Mouse (Mus musculus) stomach, embryonic 14.5 days (tissue): ENCODE data around the gene Tmem104. TPM values are rescaled to one million over a fixed set of nuclear protein-coding genes. Genes with fewer than 3 reads are reported as not detected.

Source experiments
- ATAC-seq: fragments of 200-750 bp; cut with Nextera tagmentation; 2 replicates; pipeline ENCODE4 v1.8.0; 2017; ENCODE audit warnings: low read depth, moderate TSS enrichment; ENCODE audit not compliant: insufficient number of reproducible peaks, insufficient read depth, low FRiP score
- H3K27ac ChIP-seq: fragments of 300-500 bp; sonication (generic); 2 replicates; pipeline ENCODE4 v1.5.1; 2014; ENCODE audit warnings: mild to moderate bottlenecking, low read length, moderate library complexity, mixed read lengths
- H3K27me3 ChIP-seq: fragments of 300-500 bp; sonication (generic); 2 replicates; pipeline ENCODE4 v1.6.1; 2014; ENCODE audit warnings: low read length, control low read depth, mixed read lengths; ENCODE audit not compliant: control insufficient read depth, insufficient read depth
- H3K36me3 ChIP-seq: fragments of 300-500 bp; sonication (generic); 2 replicates; pipeline ENCODE4 v1.6.1; 2014; ENCODE audit warnings: mild to moderate bottlenecking, control low read depth, low read length, moderate library complexity, mixed read lengths; ENCODE audit not compliant: control insufficient read depth, insufficient read depth
- H3K4me1 ChIP-seq: fragments of 300-500 bp; sonication (generic); 2 replicates; pipeline ENCODE4 v1.6.1; 2014; ENCODE audit warnings: low read length, control low read depth, mixed read lengths; ENCODE audit not compliant: control insufficient read depth, insufficient read depth
- H3K4me2 ChIP-seq: fragments of 300-500 bp; sonication (generic); replicated peaks from 2 replicates; pipeline ENCODE4 v1.6.1; 2014; ENCODE audit warnings: low read depth, low read length, control low read depth
- H3K4me3 ChIP-seq: fragments of 300-500 bp; sonication (generic); 2 replicates; pipeline ENCODE4 v1.5.1; 2014; ENCODE audit warnings: low read depth, low read length, control low read depth
- H3K9ac ChIP-seq: fragments of 300-500 bp; sonication (generic); replicated peaks from 2 replicates; pipeline ENCODE4 v1.6.1; 2014; ENCODE audit warnings: low read depth, mild to moderate bottlenecking, control low read depth, low read length, moderate library complexity, mixed read lengths
- H3K9me3 ChIP-seq: fragments of 300-500 bp; sonication (generic); 2 replicates; pipeline ENCODE4 v1.6.1; 2016; ENCODE audit warnings: low read depth, low read length, control low read depth; ENCODE audit not compliant: control insufficient read depth
- WGBS: fragments of 180-500 bp; shearing (Covaris S2); extraction: QIAGEN DNeasy Blood & Tissue Kit; methylation state at CpG from one replicate; pipeline ENCODE4 v1.1.7; 2014; 5-methylcytosine and 5-hydroxymethylcytosine counted together
- polyA plus RNA-seq: library from polyadenylated mRNA; unstranded; fragments of >200 nt; fragmentation: Nextera tagmentation; extraction: Ambion mirVana; gene quantifications from 2 replicates; pipeline ENCODE4 v1.2.1, GENCODE M21; 2014

Gene Tmem104
- polyA plus RNA-seq, 1 experiment from 2014 or later, result 10.5 TPM

DNA sequence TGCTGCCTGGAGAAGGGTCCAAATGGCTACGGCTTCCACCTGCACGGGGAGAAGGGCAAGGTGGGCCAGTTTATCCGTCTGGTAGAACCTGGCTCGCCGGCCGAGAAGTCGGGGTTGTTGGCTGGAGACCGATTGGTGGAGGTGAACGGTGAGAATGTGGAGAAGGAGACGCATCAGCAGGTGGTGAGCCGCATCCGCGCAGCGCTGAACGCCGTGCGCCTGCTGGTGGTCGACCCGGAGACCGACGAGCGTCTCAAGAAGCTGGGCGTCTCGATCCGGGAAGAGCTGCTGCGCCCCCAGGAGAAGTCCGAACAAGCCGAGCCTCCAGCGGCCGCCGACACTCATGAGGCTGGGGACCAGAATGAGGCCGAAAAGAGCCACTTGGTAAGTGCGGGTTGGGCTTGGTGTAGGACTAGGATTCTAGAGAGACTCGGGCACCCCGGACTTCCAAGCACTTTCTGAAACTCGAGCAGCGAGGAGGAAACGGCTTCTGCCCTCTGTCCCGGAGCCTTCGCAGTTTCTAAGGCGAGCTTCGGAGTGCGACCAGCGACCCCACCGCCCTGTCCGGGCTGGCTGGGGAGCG lies 23.6 kb upstream of the Tmem104 start:
- ATAC-seq, result no peak
- H3K27ac ChIP-seq, result peak overlapping the region; percentile 70; the same call in 1 of the 2 replicates
- peaks cover 21% of the 10 kb centered on the region; the same call in 1 of the 2 replicates for H3K4me1 ChIP-seq
- H3K9me3 ChIP-seq, result no peaks in the 10 kb centered on the region
- H3K9ac ChIP-seq, result peak overlapping the region; percentile 53
- peak overlapping the region; percentile 83 for H3K4me2 ChIP-seq
- under 1% methylated on average over 47 of the region's 47 CpGs for WGBS
- H3K36me3 ChIP-seq, result no peaks in the 10 kb centered on the region
- peak overlapping the region; percentile 76 for H3K4me3 ChIP-seq
- no peaks in the 10 kb centered on the region for H3K27me3 ChIP-seq

DNA sequence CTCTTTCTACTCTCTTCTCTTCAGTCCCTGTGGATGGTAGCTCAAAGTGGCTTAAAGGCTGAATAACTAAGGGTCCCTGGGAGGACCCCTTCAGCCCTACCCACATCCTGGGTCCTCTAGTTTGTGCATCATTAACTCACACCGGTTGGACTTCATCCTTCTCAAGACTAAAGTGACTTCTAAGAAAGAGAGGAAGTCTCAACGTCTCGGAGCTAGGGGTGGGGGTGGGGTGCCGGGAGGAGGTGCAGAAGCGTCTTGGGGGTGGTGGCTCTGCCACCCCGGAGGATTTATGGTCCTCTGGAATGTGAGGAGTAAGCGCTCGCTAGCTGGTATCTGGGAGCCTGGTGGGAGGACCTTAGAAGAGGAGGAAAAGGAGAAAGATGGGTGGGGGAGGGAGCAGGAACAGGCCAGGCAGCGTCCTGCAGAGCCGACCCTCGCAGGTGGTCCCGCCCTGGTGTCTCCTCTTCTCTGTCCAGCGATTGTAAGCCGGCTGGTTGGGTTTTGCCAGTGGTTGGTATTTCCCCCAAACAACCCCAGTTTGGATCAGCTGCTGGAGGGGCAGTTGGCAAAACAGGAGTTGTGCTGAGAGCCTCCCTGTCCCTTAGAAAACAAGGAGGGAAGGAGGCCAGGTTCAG lies 22.8 kb upstream of the Tmem104 start:
- H3K9ac ChIP-seq, result peak overlapping the region; percentile 53; the same call in 1 of the 2 replicates
- H3K4me3 ChIP-seq, result peak overlapping the region; percentile 76
- H3K36me3 ChIP-seq, result no peaks in the 10 kb centered on the region
- under 1% methylated on average over 14 of the region's 14 CpGs for WGBS
- no peak for ATAC-seq
- H3K4me1 ChIP-seq, result peaks cover 21% of the 10 kb centered on the region; the same call in 1 of the 2 replicates
- H3K9me3 ChIP-seq, result no peaks in the 10 kb centered on the region
- no peaks in the 10 kb centered on the region for H3K27me3 ChIP-seq
- H3K27ac ChIP-seq, result peak overlapping the region; percentile 70; the same call in 1 of the 2 replicates
- peak overlapping the region; percentile 83 for H3K4me2 ChIP-seq

DNA sequence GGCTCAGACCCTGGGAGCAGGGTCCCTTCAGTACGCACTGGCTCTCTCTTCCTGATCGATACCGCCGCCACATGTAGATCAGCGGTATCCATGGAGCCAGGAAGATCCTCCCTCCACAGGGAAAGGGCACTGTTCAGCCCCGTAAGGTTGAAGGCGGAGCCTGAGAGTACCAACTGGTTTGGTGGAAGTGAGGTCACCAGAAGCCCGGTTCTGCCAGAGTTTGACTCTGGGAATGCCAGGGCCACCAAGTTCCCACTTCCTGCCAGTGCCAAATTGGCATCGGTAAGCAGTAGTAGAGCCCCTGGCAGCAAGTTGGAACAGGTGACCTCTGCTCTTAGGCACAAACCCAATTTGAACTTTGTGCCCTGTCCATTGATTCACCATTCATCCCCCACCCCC lies 22.3 kb upstream of the Tmem104 start:
- no peak for ATAC-seq
- Histone ChIP-seq H3K4me3 (peak overlapping the region; percentile 76), H3K4me2 (peak overlapping the region; percentile 83), H3K27me3 (no peaks in the 10 kb centered on the region), H3K27ac (peak overlapping the region; percentile 33; the same call in 1 of the 2 replicates), H3K9me3 (no peaks in the 10 kb centered on the region), H3K4me1 (peaks cover 21% of the 10 kb centered on the region; the same call in 1 of the 2 replicates), H3K36me3 (no peaks in the 10 kb centered on the region), H3K9ac (no peak overlapping the region)
- 3% methylated on average over 9 of the region's 9 CpGs for WGBS

DNA sequence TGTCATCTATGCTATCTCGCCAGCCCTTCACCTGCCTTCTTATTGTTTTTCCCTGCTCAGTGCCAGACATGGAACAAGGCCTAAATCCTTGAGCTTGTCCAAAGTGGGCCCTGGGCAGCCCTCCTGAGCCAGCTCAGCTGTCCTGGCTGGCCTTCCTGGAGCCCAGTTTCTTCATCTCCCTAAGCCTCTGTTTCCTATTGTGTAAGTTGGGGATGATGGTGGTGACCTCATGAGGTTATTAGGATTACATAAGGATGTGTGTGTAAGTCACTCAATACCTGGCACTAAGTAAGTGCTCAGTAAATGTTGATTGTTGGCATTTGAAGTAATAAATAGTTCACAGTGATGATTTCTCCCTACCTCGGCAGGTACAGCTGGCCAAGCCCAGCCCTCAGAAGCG lies 20.5 kb upstream of the Tmem104 start:
- H3K27ac ChIP-seq, result no peak overlapping the region
- no peaks in the 10 kb centered on the region for H3K9me3 ChIP-seq
- 82% methylated on average over 3 of the region's 3 CpGs for WGBS
- ATAC-seq, result no peak
- no peak overlapping the region for H3K9ac ChIP-seq
- H3K4me1 ChIP-seq, result peaks cover 19% of the 10 kb centered on the region; the same call in 1 of the 2 replicates
- H3K4me3 ChIP-seq, result no peak overlapping the region
- no peak overlapping the region for H3K4me2 ChIP-seq
- H3K27me3 ChIP-seq, result no peaks in the 10 kb centered on the region
- no peaks in the 10 kb centered on the region for H3K36me3 ChIP-seq

DNA sequence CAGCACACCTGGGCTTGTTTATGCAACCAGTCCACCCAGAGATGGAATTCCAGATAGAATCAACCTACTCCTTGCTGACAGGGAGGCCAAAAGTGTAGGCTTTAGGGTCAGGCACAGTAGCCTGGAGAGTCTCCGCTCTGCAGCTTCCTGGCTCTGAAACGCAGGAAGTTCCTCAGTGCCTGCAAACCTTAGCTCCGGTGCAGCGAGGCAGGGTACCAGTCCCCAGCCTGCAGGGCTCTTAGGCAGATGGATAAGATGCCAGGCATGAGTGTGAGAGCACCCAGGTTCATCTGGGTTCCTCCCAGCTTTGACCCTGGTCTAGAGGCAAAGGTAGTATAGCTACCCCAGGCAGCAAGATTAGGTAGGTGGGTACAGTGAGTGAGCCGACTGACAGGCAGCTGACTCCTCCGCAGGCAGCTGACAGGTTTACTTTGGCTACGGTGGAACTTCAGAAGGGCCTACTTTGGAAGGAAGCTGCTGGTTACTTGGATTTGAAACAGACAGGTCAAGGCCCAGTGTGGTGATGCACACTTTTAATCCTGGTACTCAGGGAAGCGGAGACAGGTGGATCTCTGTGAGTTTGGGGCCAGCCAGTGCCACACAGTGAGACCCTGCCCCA lies 19.5 kb upstream of the Tmem104 start:
- no peak for ATAC-seq

DNA sequence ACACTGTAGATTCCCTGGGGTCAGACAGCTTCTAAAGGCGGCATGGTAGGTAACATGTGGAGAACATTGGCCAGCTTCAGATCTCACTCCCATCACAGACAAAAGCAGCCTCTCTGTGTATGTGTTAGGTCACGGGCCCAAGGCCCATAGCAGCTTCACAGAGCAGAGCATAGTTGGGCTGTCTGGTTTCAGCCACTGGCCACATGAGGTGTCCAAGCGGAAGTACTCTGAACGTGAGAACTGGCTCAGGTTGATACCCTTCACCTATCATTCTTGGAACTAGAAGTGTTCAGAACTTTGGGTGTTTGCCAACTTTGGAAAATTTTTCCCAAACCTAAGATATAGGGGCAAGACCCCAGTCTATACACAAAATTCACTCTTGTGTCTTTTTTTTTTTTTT lies 17.9 kb upstream of the Tmem104 start:
- H3K27ac ChIP-seq, result no peak overlapping the region
- H3K4me1 ChIP-seq, result peaks cover 36% of the 10 kb centered on the region
- no peak overlapping the region for H3K9ac ChIP-seq
- no peak overlapping the region for H3K4me2 ChIP-seq
- H3K36me3 ChIP-seq, result no peaks in the 10 kb centered on the region
- ATAC-seq, result no peak
- 83% methylated on average over 4 of the region's 4 CpGs for WGBS
- H3K4me3 ChIP-seq, result no peak overlapping the region
- no peaks in the 10 kb centered on the region for H3K9me3 ChIP-seq
- no peaks in the 10 kb centered on the region for H3K27me3 ChIP-seq

More for the DNA sequence above, 19.5 kb upstream of the Tmem104 start:
- Histone ChIP-seq H3K9ac (no peak overlapping the region), H3K4me2 (no peak overlapping the region), H3K4me1 (peaks cover 20% of the 10 kb centered on the region), H3K27ac (no peak overlapping the region), H3K9me3 (no peaks in the 10 kb centered on the region), H3K27me3 (no peaks in the 10 kb centered on the region), H3K36me3 (no peaks in the 10 kb centered on the region), H3K4me3 (no peak overlapping the region)
- WGBS, result 69% methylated on average over 8 of the region's 8 CpGs

DNA sequence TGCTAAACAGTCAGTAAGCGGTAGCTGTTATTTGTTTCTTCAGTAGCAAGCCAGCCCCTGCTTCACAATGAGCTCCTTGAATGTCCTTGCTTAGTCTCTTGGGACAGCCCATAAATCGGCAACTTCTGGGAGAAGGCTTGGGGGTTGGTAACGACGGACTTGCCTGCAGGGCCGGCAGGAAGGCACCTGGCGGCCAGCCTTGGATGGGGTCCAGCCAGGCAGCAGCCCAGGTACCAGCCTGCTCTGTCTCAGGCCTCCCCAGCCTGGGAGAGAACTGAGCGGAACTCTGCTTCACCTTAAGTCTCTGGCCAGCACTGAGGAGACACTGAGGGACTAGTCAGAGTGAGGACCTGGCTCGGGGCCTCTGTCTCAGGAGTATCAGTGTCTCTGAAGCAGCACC lies 16.2 kb upstream of the Tmem104 start:
- Histone ChIP-seq H3K4me1 (peaks cover 43% of the 10 kb centered on the region), H3K9me3 (no peaks in the 10 kb centered on the region), H3K36me3 (no peaks in the 10 kb centered on the region), H3K4me3 (no peak overlapping the region), H3K27me3 (no peaks in the 10 kb centered on the region), H3K27ac (no peak overlapping the region), H3K9ac (no peak overlapping the region), H3K4me2 (no peak overlapping the region)
- WGBS, result 37% methylated on average over 8 of the region's 8 CpGs
- no peak for ATAC-seq

DNA sequence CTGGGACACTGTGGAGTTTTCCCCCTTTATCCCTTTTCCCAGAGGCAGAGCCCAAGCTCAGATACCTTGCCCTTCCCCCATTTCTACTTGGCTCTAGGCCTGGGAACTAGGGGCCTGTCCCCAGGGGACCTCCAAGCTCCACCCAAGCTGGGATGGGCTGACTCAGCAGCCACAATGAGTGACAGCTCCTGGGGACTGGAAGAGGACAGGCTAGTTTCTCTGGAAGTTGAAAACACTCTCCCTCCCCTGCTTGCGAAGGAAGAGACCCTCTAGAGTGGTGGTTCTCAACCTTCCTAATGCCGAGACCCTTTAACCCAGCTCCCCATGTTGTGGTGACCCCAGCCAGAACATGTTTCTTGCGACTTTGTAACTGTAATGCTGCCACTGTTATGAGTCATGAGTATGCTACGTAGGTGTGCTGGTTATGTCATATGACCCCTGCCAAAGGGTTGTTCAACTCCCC lies 14.4 kb upstream of the Tmem104 start:
- WGBS, result 43% methylated on average over 4 of the region's 4 CpGs
- H3K9me3 ChIP-seq, result no peaks in the 10 kb centered on the region
- peak; percentile 76 for ATAC-seq
- no peak overlapping the region for H3K4me3 ChIP-seq
- peaks cover 60% of the 10 kb centered on the region for H3K4me1 ChIP-seq
- H3K36me3 ChIP-seq, result no peaks in the 10 kb centered on the region
- peak overlapping the region; percentile 34; the same call in 1 of the 2 replicates for H3K4me2 ChIP-seq
- no peak overlapping the region for H3K9ac ChIP-seq
- peak overlapping the region; percentile 55; the same call in 1 of the 2 replicates for H3K27ac ChIP-seq
- H3K27me3 ChIP-seq, result no peaks in the 10 kb centered on the region
